Comparison of ENCODE assay signal across 17 mouse cellular contexts in the genomic region with DNA sequence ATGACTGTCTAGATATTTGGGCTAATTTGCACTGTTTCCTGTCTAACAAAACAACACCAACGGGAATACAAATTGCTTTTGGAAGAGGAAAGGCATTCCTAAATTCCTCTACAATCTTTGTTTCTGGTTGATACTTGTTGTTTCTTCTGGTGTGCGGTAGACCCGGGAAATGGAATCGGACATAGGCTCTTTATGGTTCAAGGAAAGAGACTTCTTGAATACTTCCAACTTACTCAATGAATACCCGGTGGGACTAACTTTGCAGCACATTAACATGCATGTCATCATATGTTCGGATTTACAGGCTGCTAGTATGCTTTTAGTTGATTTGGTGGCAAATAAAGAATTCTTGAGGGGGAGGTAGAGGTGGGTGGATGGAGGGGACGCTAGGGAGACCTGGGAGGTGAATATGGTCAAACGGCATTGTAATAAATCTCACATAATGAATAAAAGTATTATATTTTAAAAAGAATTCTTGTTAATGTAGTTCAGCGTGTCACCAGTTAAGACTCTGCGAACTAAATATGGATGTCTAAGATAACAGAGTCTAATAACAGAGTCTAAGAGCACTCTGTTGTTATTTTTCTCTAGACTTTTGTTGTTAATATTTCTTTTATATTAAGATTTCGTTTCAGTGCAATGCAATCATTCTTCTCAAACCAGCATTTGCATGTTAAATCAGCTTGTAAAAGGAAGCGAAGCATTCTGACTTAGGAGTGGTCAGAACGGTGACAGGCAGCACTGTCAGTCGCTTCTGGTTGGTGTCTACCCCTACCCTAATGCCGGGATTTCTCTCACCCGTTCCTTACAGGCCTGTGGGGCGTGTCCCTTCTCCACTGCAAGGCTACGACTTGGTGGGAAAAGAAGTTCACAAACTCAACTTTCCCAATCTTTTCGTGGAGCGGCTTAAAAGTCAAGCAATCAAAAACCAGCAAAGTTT. TPM values are rescaled to one million over a fixed set of nuclear protein-coding genes. Genes with fewer than 3 reads are reported as not detected.
DNase-seq lines count a peak whose midpoint lies in the region; ATAC-seq and TF ChIP-seq lines count a peak whose summit lies in the region.
"Had no signal": no experiment of that assay in that cellular context is flagged by ENCODE, and none has a peak within 500 bp of the region (broad histone marks: within the 10 kb centered on the region; RNA-seq: fewer than 3 reads in every experiment).

No protein-coding gene starts in this region.

- WGBS in forebrain, embryonic 11.5 days: 1% methylated on average over 20 of the region's 20 CpGs
- WGBS in forebrain, embryonic 15.5 days: 10% methylated on average over 20 of the region's 20 CpGs
- WGBS in midbrain, embryonic 11.5 days: 2% methylated on average over 20 of the region's 20 CpGs
- 3% methylated on average over 20 of the region's 20 CpGs for WGBS in midbrain, postnatal 0 days
- WGBS in embryonic facial prominence, embryonic 14.5 days: 3% methylated on average over 20 of the region's 20 CpGs

- H3K27me3 ChIP-seq in forebrain, embryonic 11.5 days (ENCODE audit: control insufficient read depth, insufficient read depth, low read length): peaks cover 15% of the 10 kb centered on the region
- peaks cover 73% of the 10 kb centered on the region for H3K27me3 ChIP-seq in forebrain, embryonic 15.5 days
- peaks cover 90% of the 10 kb centered on the region for H3K27me3 ChIP-seq in midbrain, embryonic 11.5 days (ENCODE audit: control insufficient read depth, insufficient read depth, low read length)
- peaks cover 77% of the 10 kb centered on the region for H3K27me3 ChIP-seq in midbrain, postnatal 0 days (ENCODE audit: insufficient read depth, low read length)
- peaks cover 92% of the 10 kb centered on the region for H3K27me3 ChIP-seq in embryonic facial prominence, embryonic 14.5 days (replicated peaks; ENCODE audit: control insufficient read depth, insufficient read depth, low read length)

- peak overlapping the region; percentile 69 for H3K4me2 ChIP-seq in forebrain, embryonic 11.5 days (ENCODE audit: low read depth, low read length, severe bottlenecking)
- H3K4me2 ChIP-seq in forebrain, embryonic 15.5 days (replicated peaks): no peak overlapping the region
- 0 out of 2 replicates have a peak overlapping the region, but pooled peaks have one; percentile 4 for H3K4me2 ChIP-seq in midbrain, embryonic 11.5 days
- H3K4me2 ChIP-seq in midbrain, postnatal 0 days (ENCODE audit: low read depth, low read length, poor library complexity, severe bottlenecking): no peak overlapping the region
- no peak overlapping the region for H3K4me2 ChIP-seq in embryonic facial prominence, embryonic 14.5 days (ENCODE audit: low read depth, low read length)

- ATAC-seq in forebrain, embryonic 11.5 days (replicated peaks; ENCODE audit: low FRiP score): no peak
- ATAC-seq in forebrain, embryonic 15.5 days (replicated peaks): no peak
- ATAC-seq in midbrain, embryonic 11.5 days (ENCODE audit: low FRiP score): no peak
- ATAC-seq in midbrain, postnatal 0 days (ENCODE audit: low FRiP score): no peak
- no peak for ATAC-seq in embryonic facial prominence, embryonic 14.5 days (ENCODE audit: low read depth)

- H3K27ac ChIP-seq in forebrain, embryonic 11.5 days (ENCODE audit: low read depth, low read length): peak overlapping the region; percentile 63
- no peak overlapping the region for H3K27ac ChIP-seq in forebrain, embryonic 15.5 days (replicated peaks)
- no peak overlapping the region for H3K27ac ChIP-seq in midbrain, embryonic 11.5 days (ENCODE audit: low read depth, low read length)
- H3K27ac ChIP-seq in midbrain, postnatal 0 days (ENCODE audit: low read depth, low read length): no peak overlapping the region
- H3K27ac ChIP-seq in embryonic facial prominence, embryonic 14.5 days (replicated peaks; ENCODE audit: low read depth, low read length): no peak overlapping the region
- H3K27ac ChIP-seq: limb, embryonic 13.5 days had no signal

- no peaks in the 10 kb centered on the region for H3K9me3 ChIP-seq in forebrain, embryonic 11.5 days (ENCODE audit: control insufficient read depth, low read length)
- no peaks in the 10 kb centered on the region for H3K9me3 ChIP-seq in forebrain, embryonic 15.5 days
- H3K9me3 ChIP-seq in midbrain, embryonic 11.5 days (ENCODE audit: control insufficient read depth, low read length): no peaks in the 10 kb centered on the region
- no peaks in the 10 kb centered on the region for H3K9me3 ChIP-seq in midbrain, postnatal 0 days (ENCODE audit: low read length)
- H3K9me3 ChIP-seq in embryonic facial prominence, embryonic 14.5 days (ENCODE audit: control insufficient read depth, low read length): no peaks in the 10 kb centered on the region
- H3K9me3 ChIP-seq: limb, embryonic 13.5 days had no signal

- peaks cover 12% of the 10 kb centered on the region for H3K4me1 ChIP-seq in forebrain, embryonic 11.5 days (replicated peaks; ENCODE audit: control insufficient read depth, insufficient read depth, low read length)
- H3K4me1 ChIP-seq in forebrain, embryonic 15.5 days: peaks cover 29% of the 10 kb centered on the region
- peaks cover 13% of the 10 kb centered on the region for H3K4me1 ChIP-seq in midbrain, embryonic 11.5 days (ENCODE audit: control insufficient read depth, insufficient read depth, low read length)
- H3K4me1 ChIP-seq in midbrain, postnatal 0 days (ENCODE audit: insufficient read depth, low read length): no peaks in the 10 kb centered on the region
- H3K4me1 ChIP-seq in embryonic facial prominence, embryonic 14.5 days (ENCODE audit: control insufficient read depth, insufficient read depth, low read length): peaks cover 15% of the 10 kb centered on the region; the same call in 1 of the 2 replicates

- peak; percentile 66 for DNase-seq in forebrain, embryonic 11.5 days (ENCODE audit: low spot score)
- DNase-seq in midbrain, embryonic 11.5 days (ENCODE audit: low spot score, missing footprints): peak; percentile 94
- DNase-seq in midbrain, postnatal 0 days (ENCODE audit: low spot score): no peak
- peak; percentile 12 for DNase-seq in embryonic facial prominence, embryonic 14.5 days (ENCODE audit: low spot score)
- peak; percentile 59 for DNase-seq in retina, embryonic 14.5 days (ENCODE audit: low spot score)
- DNase-seq in adrenal gland, postnatal 4 days (ENCODE audit: low spot score in 2 of 2): no peak
- DNase-seq in gastrocnemius, adult 18-20 months (ENCODE audit: low spot score): no peak
- DNase-seq: adrenal gland, postnatal 14 days; B cell, adult 2 months; kidney, adult 11 months had no signal

- no peak for TF ChIP-seq CTCF in midbrain, postnatal 0 days (IDR thresholded peaks at IDR 0.05)

- H3K4me3 ChIP-seq in forebrain, embryonic 11.5 days (ENCODE audit: low read depth, low read length): peak overlapping the region; percentile 39
- H3K4me3 ChIP-seq in forebrain, embryonic 15.5 days: no peak overlapping the region
- H3K4me3 ChIP-seq in midbrain, embryonic 11.5 days (ENCODE audit: low read depth, low read length): no peak overlapping the region
- H3K4me3 ChIP-seq in midbrain, postnatal 0 days (ENCODE audit: low read depth, low read length): no peak overlapping the region
- H3K4me3 ChIP-seq in embryonic facial prominence, embryonic 14.5 days (ENCODE audit: low read depth, low read length): no peak overlapping the region

- H3K36me3 ChIP-seq in forebrain, embryonic 11.5 days (ENCODE audit: control insufficient read depth, insufficient read depth, low read length): no peaks in the 10 kb centered on the region
- no peaks in the 10 kb centered on the region for H3K36me3 ChIP-seq in forebrain, embryonic 15.5 days
- no peaks in the 10 kb centered on the region for H3K36me3 ChIP-seq in midbrain, embryonic 11.5 days (ENCODE audit: control insufficient read depth, insufficient read depth, low read length)
- no peaks in the 10 kb centered on the region for H3K36me3 ChIP-seq in midbrain, postnatal 0 days (ENCODE audit: insufficient read depth, low read length)
- H3K36me3 ChIP-seq in embryonic facial prominence, embryonic 14.5 days (ENCODE audit: control insufficient read depth, insufficient read depth, low read length): no peaks in the 10 kb centered on the region
- H3K36me3 ChIP-seq: limb, embryonic 13.5 days had no signal

- peak overlapping the region; percentile 79 for H3K9ac ChIP-seq in forebrain, embryonic 11.5 days (ENCODE audit: low read length)
- H3K9ac ChIP-seq in forebrain, embryonic 15.5 days (replicated peaks): no peak overlapping the region
- no peak overlapping the region for H3K9ac ChIP-seq in midbrain, embryonic 11.5 days (ENCODE audit: low read length)
- H3K9ac ChIP-seq in midbrain, postnatal 0 days (replicated peaks; ENCODE audit: low read length, poor library complexity, severe bottlenecking): no peak overlapping the region
- H3K9ac ChIP-seq in embryonic facial prominence, embryonic 14.5 days (ENCODE audit: low read depth, low read length): no peak overlapping the region
- H3K9ac ChIP-seq: limb, embryonic 13.5 days had no signal

RNA-seq across cellular contexts. Expression of gene Fezf1, which starts 4.3 kb away (rescaled TPM):
- 34.9 and 37.0 TPM in 2 replicates for polyA plus RNA-seq in forebrain, embryonic 11.5 days (2014; fragmentation: Nextera tagmentation; extraction: Ambion mirVana)
- polyA plus RNA-seq in forebrain, embryonic 15.5 days (2015; fragmentation: Nextera tagmentation; extraction: Ambion mirVana): 7.1 and 13.1 TPM in 2 replicates
- polyA plus RNA-seq in midbrain, embryonic 11.5 days (2014; fragmentation: Nextera tagmentation; extraction: Ambion mirVana): 1.9 and 3.3 TPM in 2 replicates
- total RNA-seq in midbrain, postnatal 0 days (2014; rRNA removed): 0.90 and 1.3 TPM in 2 replicates
- 5.8 and 10.8 TPM in 2 replicates for polyA plus RNA-seq in midbrain, postnatal 0 days (2015; fragmentation: Nextera tagmentation; extraction: Ambion mirVana)
- polyA plus RNA-seq in embryonic facial prominence, embryonic 14.5 days (2014; fragmentation: Nextera tagmentation; extraction: Ambion mirVana): 4.5 and 4.9 TPM in 2 replicates
- not detected for total RNA-seq in adrenal gland, postnatal 4 days (2021)
- not detected for total RNA-seq in gastrocnemius, adult 18-20 months (2021)
- total RNA-seq: adrenal gland, postnatal 14 days; ES-E14; gastrocnemius, adult 8-10 months; heart, postnatal 25 days had no signal
- polyA plus RNA-seq: limb, embryonic 13.5 days; liver, embryonic 16.5 days; urinary bladder, adult 2 months had no signal

Comparison
In these comparisons a context has a peak if more than half of its experiments do, and no peak if none do; other contexts are left out.
1. DNase-seq: peak in forebrain, embryonic 11.5 days (single experiment), midbrain, embryonic 11.5 days (single experiment), embryonic facial prominence, embryonic 14.5 days (single experiment) and retina, embryonic 14.5 days (single experiment); none in midbrain, postnatal 0 days (single experiment), adrenal gland, postnatal 4 days (0 of 2) and gastrocnemius, adult 18-20 months (single experiment).
2. H3K4me2 ChIP-seq: peak in forebrain, embryonic 11.5 days (single experiment) and midbrain, embryonic 11.5 days (single experiment); none in forebrain, embryonic 15.5 days (single experiment), midbrain, postnatal 0 days (single experiment) and embryonic facial prominence, embryonic 14.5 days (single experiment).